Mouse (Mus musculus): ENCODE measurements around the gene Egfl8. TPM values are rescaled to one million over a fixed set of nuclear protein-coding genes. Genes with fewer than 3 reads are reported as not detected.

Gene Egfl8
- polyA plus RNA-seq, 1 experiment from 2014 or later, result 3.8 TPM

- no peaks in the 10 kb centered on the region for H3K9me3 ChIP-seq (ENCODE audit: control insufficient read depth, low read length)
- H3K27ac ChIP-seq (ENCODE audit: low read depth, low read length), result no peak overlapping the region
- DNase-seq (ENCODE audit: low spot score, missing footprints) (no peak), ATAC-seq (ENCODE audit: low FRiP score) (no peak)
- no peaks in the 10 kb centered on the region for H3K36me3 ChIP-seq (ENCODE audit: control insufficient read depth, insufficient read depth, low read length)
- H3K27me3 ChIP-seq (ENCODE audit: control insufficient read depth, insufficient read depth, low read length), result no peaks in the 10 kb centered on the region
- no peaks in the 10 kb centered on the region for H3K4me1 ChIP-seq (ENCODE audit: control insufficient read depth, insufficient read depth, low read length)
- WGBS, result 62% methylated on average over 9 of the region's 9 CpGs
- H3K4me2 ChIP-seq, result no peak overlapping the region
- H3K4me3 ChIP-seq (ENCODE audit: low read depth, low read length), result no peak overlapping the region
- H3K9ac ChIP-seq (ENCODE audit: low read length), result no peak overlapping the region
Measured at GRCm38 (mm10) chr17:34567311-34567710, 48.5 kb downstream of the Egfl8 start.

- H3K4me2 ChIP-seq, result no peak overlapping the region
- no peak overlapping the region for H3K9ac ChIP-seq (ENCODE audit: low read length)
- H3K27ac ChIP-seq (ENCODE audit: low read depth, low read length), result no peak overlapping the region
- ATAC-seq (ENCODE audit: low FRiP score) (no peak), DNase-seq (ENCODE audit: low spot score, missing footprints) (no peak)
- WGBS, result 48% methylated on average over 3 of the region's 3 CpGs
- no peaks in the 10 kb centered on the region for H3K9me3 ChIP-seq (ENCODE audit: control insufficient read depth, low read length)
- H3K4me1 ChIP-seq (ENCODE audit: control insufficient read depth, insufficient read depth, low read length), result no peaks in the 10 kb centered on the region
- H3K36me3 ChIP-seq (ENCODE audit: control insufficient read depth, insufficient read depth, low read length), result no peaks in the 10 kb centered on the region
- H3K4me3 ChIP-seq (ENCODE audit: low read depth, low read length), result no peak overlapping the region
- H3K27me3 ChIP-seq (ENCODE audit: control insufficient read depth, insufficient read depth, low read length), result no peaks in the 10 kb centered on the region
Measured at GRCm38 (mm10) chr17:34564796-34565195, 51.0 kb downstream of the Egfl8 start.

GRCm38 (mm10) chr17:34564003-34564421 lies 51.8 kb downstream of the Egfl8 start, which contains the start of gene Notch4:
Gene Notch4 (plus strand): TSS chr17:34564268.
- DNase-seq (ENCODE audit: low spot score, missing footprints) (peak; percentile 88), ATAC-seq (ENCODE audit: low FRiP score) (no peak)
- Histone ChIP-seq H3K4me1 (ENCODE audit: control insufficient read depth, insufficient read depth, low read length) (no peaks in the 10 kb centered on the region), H3K9ac (ENCODE audit: low read length) (no peak within 1 kb of the TSS), H3K36me3 (ENCODE audit: control insufficient read depth, insufficient read depth, low read length) (no peaks in the 10 kb centered on the region), H3K27ac (ENCODE audit: low read depth, low read length) (no peak within 1 kb of the TSS), H3K9me3 (ENCODE audit: control insufficient read depth, low read length) (no peaks in the 10 kb centered on the region), H3K4me2 (no peak within 1 kb of the TSS), H3K4me3 (ENCODE audit: low read depth, low read length) (no peak within 1 kb of the TSS), H3K27me3 (ENCODE audit: control insufficient read depth, insufficient read depth, low read length) (no peaks in the 10 kb centered on the region)
- WGBS, result 16% methylated on average over 6 of the region's 6 CpGs

- H3K4me1 ChIP-seq (ENCODE audit: control insufficient read depth, insufficient read depth, low read length), result no peaks in the 10 kb centered on the region
- ATAC-seq (ENCODE audit: low FRiP score) (no peak), DNase-seq (ENCODE audit: low spot score, missing footprints) (no peak)
- H3K36me3 ChIP-seq (ENCODE audit: control insufficient read depth, insufficient read depth, low read length), result no peaks in the 10 kb centered on the region
- no peak overlapping the region for H3K9ac ChIP-seq (ENCODE audit: low read length)
- H3K27ac ChIP-seq (ENCODE audit: low read depth, low read length), result no peak overlapping the region
- H3K4me3 ChIP-seq (ENCODE audit: low read depth, low read length), result no peak overlapping the region
- H3K4me2 ChIP-seq, result no peak overlapping the region
- H3K9me3 ChIP-seq (ENCODE audit: control insufficient read depth, low read length), result no peaks in the 10 kb centered on the region
- no peaks in the 10 kb centered on the region for H3K27me3 ChIP-seq (ENCODE audit: control insufficient read depth, insufficient read depth, low read length)
- 76% methylated on average over 11 of the region's 11 CpGs for WGBS
Measured at GRCm38 (mm10) chr17:34563354-34563753, 52.4 kb downstream of the Egfl8 start.

Other genes with a start within 250 kb of the Egfl8 start
- gene Btnl1, start 238.8 kb downstream of the Egfl8 start, polyA plus RNA-seq (2014; fragmentation: Nextera tagmentation; extraction: Ambion mirVana), result not detected in 2 replicates
- gene BC051142, start 217.2 kb downstream of the Egfl8 start, polyA plus RNA-seq (2014; fragmentation: Nextera tagmentation; extraction: Ambion mirVana), result 1.6 and 2.9 TPM in 2 replicates
- gene Btnl4, start 138.7 kb downstream of the Egfl8 start, polyA plus RNA-seq (2014; fragmentation: Nextera tagmentation; extraction: Ambion mirVana), result not detected in 2 replicates
- gene Btnl6, start 98.6 kb downstream of the Egfl8 start, polyA plus RNA-seq (2014; fragmentation: Nextera tagmentation; extraction: Ambion mirVana), result not detected in 2 replicates
- gene Notch4, start 51.7 kb downstream of the Egfl8 start, polyA plus RNA-seq (2014; fragmentation: Nextera tagmentation; extraction: Ambion mirVana), result 8.9 and 15.8 TPM in 2 replicates
- gene Gpsm3, start 26.2 kb downstream of the Egfl8 start, polyA plus RNA-seq (2014; fragmentation: Nextera tagmentation; extraction: Ambion mirVana), result 4.4 and 4.8 TPM in 2 replicates
- 17.3 and 20.1 TPM in 2 replicates for gene Pbx2, start 24.7 kb downstream of the Egfl8 start, polyA plus RNA-seq (2014; fragmentation: Nextera tagmentation; extraction: Ambion mirVana)
- 1.4 and 1.6 TPM in 2 replicates for gene Ager, start 18.1 kb downstream of the Egfl8 start, polyA plus RNA-seq (2014; fragmentation: Nextera tagmentation; extraction: Ambion mirVana)
- gene Rnf5, start 12.3 kb downstream of the Egfl8 start, polyA plus RNA-seq (2014; fragmentation: Nextera tagmentation; extraction: Ambion mirVana), result 180 and 185 TPM in 2 replicates
- gene Agpat1, start 11.7 kb downstream of the Egfl8 start, polyA plus RNA-seq (2014; fragmentation: Nextera tagmentation; extraction: Ambion mirVana), result 68.4 and 75.3 TPM in 2 replicates
- 25.8 and 26.4 TPM in 2 replicates for gene Ppt2, start 12.5 kb upstream of the Egfl8 start, polyA plus RNA-seq (2014; fragmentation: Nextera tagmentation; extraction: Ambion mirVana)
- gene Prrt1, start 13.6 kb upstream of the Egfl8 start, polyA plus RNA-seq (2014; fragmentation: Nextera tagmentation; extraction: Ambion mirVana), result 1.8 and 2.4 TPM in 2 replicates
- gene Fkbpl, start 28.8 kb upstream of the Egfl8 start, polyA plus RNA-seq (2014; fragmentation: Nextera tagmentation; extraction: Ambion mirVana), result 14.4 and 15.1 TPM in 2 replicates
- 68.2 and 77.6 TPM in 2 replicates for gene Atf6b, start 31.2 kb upstream of the Egfl8 start, polyA plus RNA-seq (2014; fragmentation: Nextera tagmentation; extraction: Ambion mirVana)
- gene Tnxb, start 54.6 kb upstream of the Egfl8 start, polyA plus RNA-seq (2014; fragmentation: Nextera tagmentation; extraction: Ambion mirVana), result 0.03 and 0.05 TPM in 2 replicates
- gene C4b, start 127.9 kb upstream of the Egfl8 start, polyA plus RNA-seq (2014; fragmentation: Nextera tagmentation; extraction: Ambion mirVana), result not detected in 2 replicates
- gene Cyp21a1, start 188.6 kb upstream of the Egfl8 start, polyA plus RNA-seq (2014; fragmentation: Nextera tagmentation; extraction: Ambion mirVana), result not detected in 2 replicates
- 20.2 and 21.5 TPM in 2 replicates for gene Stk19, start 221.0 kb upstream of the Egfl8 start, polyA plus RNA-seq (2014; fragmentation: Nextera tagmentation; extraction: Ambion mirVana)
- 60.7 and 64.8 TPM in 2 replicates for gene Dxo, start 221.0 kb upstream of the Egfl8 start, polyA plus RNA-seq (2014; fragmentation: Nextera tagmentation; extraction: Ambion mirVana)
- gene Skiv2l, start 234.2 kb upstream of the Egfl8 start, polyA plus RNA-seq (2014; fragmentation: Nextera tagmentation; extraction: Ambion mirVana), result 30.7 and 36.2 TPM in 2 replicates
- gene Nelfe, start 234.4 kb upstream of the Egfl8 start, polyA plus RNA-seq (2014; fragmentation: Nextera tagmentation; extraction: Ambion mirVana), result 117 and 125 TPM in 2 replicates
- gene Cfb, start 246.5 kb upstream of the Egfl8 start, polyA plus RNA-seq (2014; fragmentation: Nextera tagmentation; extraction: Ambion mirVana), result 1.6 and 1.9 TPM in 2 replicates